Mouse (Mus musculus): Measurements from ENCODE around the gene Lrrc26. TPM values are rescaled to one million over a fixed set of nuclear protein-coding genes. Genes with fewer than 3 reads are reported as not detected.
A peak's percentile ranks its signal among the peaks of the same experiment; 100 is the strongest.

Gene Lrrc26
- polyA plus RNA-seq, 1 experiment from 2014 or later: 2.5 TPM

DNA sequence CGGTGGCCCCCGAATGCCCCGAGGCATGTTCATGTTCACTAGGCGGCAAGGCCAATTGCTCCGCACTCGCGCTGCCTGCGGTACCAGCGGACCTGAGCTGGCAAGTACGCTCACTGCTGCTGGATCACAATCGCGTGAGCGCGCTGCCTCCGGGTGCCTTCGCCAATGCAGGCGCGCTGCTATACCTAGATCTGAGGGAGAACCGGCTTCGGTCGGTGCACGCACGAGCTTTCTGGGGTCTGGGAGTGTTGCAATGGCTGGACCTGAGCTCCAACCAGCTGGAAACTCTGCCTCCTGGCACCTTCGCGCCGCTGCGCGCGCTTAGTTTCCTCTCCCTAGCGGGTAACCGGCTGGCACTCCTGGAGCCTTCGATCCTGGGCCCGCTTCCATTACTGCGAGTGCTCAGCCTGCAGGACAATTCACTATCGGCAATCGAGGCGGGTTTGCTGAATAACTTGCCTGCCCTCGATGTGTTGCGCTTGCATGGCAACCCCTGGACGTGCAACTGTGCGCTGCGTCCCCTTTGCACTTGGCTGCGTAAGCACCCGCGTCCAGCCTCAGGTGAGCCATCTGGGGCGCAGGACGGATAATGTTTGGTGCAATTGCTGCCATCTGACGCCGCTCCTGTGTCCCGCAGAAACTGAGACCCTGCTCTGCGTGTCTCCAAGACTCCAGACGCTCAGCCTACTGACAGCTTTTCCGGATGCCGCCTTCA, 543 bp downstream of the Lrrc26 start:
- ATAC-seq: no peak
- Histone ChIP-seq H3K9ac (ENCODE audit: low read depth, low read length) (no peak overlapping the region), H3K4me3 (ENCODE audit: low read length) (peak overlapping the region; percentile 11), H3K4me2 (ENCODE audit: low read depth, low read length) (peak overlapping the region; percentile 11; the same call in 1 of the 2 replicates), H3K36me3 (ENCODE audit: control insufficient read depth, insufficient read depth, low read length) (no peaks in the 10 kb centered on the region), H3K9me3 (ENCODE audit: control insufficient read depth, low read length) (no peaks in the 10 kb centered on the region), H3K27me3 (replicated peaks; ENCODE audit: control insufficient read depth, insufficient read depth, low read length) (peaks cover 50% of the 10 kb centered on the region), H3K4me1 (ENCODE audit: control insufficient read depth, insufficient read depth, low read length) (peaks cover 27% of the 10 kb centered on the region), H3K27ac (ENCODE audit: low read length) (no peak overlapping the region)
- 3% methylated on average over 54 of the region's 54 CpGs for WGBS

DNA sequence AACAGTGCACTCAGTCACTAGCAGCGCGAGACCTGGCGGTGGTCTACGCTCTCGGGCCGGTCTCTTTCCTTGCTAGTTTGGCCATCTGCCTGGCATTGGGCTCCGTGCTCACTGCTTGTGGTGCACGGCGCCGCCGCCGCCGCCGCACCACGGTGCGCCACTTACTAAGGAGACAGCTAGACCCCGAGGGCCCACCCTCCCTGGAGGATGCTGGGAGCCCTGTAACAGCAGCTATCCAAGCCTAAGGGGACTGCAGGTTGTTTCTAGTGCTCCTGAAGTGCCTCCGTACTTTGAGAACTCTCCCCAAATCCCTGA, 1.1 kb downstream of the Lrrc26 start:
- Histone ChIP-seq H3K9ac (ENCODE audit: low read depth, low read length) (no peak overlapping the region), H3K4me1 (ENCODE audit: control insufficient read depth, insufficient read depth, low read length) (peaks cover 22% of the 10 kb centered on the region), H3K27ac (ENCODE audit: low read length) (no peak overlapping the region), H3K27me3 (replicated peaks; ENCODE audit: control insufficient read depth, insufficient read depth, low read length) (peaks cover 54% of the 10 kb centered on the region), H3K4me2 (ENCODE audit: low read depth, low read length) (no peak overlapping the region), H3K36me3 (ENCODE audit: control insufficient read depth, insufficient read depth, low read length) (no peaks in the 10 kb centered on the region), H3K9me3 (ENCODE audit: control insufficient read depth, low read length) (no peaks in the 10 kb centered on the region), H3K4me3 (ENCODE audit: low read length) (peak overlapping the region; percentile 24)
- WGBS: under 1% methylated on average over 18 of the region's 18 CpGs
- ATAC-seq: no peak

DNA sequence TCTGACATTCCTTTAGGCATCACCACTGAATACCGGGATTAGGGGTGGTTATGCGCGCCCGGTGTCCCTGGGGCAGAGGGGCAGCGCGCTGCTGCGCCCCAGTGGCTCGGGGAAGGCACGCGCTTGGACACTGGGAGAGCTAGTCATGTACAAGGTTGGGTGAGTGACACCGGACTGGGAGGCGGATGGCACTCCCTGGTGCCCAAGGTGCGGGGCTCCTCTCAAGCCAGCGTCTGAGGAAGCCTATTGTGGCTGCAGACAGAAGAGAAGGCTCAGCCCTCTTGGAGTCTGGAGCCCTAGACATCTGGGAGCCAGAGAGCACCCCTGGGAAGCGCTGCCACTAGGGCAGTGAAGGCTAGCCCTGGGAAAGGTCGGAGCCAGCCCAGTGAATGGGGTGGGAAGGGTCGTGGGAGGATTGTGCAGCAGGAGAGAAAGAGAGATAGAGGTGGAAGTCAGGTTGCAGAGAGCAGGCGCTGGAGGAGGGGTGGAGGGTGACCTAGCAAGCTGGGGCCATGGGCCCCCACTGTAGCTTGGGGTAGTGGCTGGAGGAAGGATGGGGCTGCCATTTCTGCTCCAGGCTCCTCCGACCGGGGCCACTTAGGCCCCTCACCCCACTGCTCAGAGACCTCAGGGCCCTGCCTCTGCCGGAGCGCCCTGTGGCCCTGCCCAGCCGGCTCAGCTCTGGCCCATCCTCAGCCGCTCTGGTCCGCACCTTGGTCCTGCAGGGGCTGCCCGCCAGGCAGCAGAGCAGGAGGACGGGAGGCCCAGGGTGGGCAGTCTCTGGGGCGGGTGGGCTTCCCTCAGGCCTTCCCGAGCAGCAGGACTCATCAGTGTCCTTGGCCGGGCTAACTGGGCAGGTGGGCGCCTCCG, 1.7 kb downstream of the Lrrc26 start:
- Histone ChIP-seq H3K4me2 (ENCODE audit: low read depth, low read length) (peak overlapping the region; percentile 67), H3K9me3 (ENCODE audit: control insufficient read depth, low read length) (no peaks in the 10 kb centered on the region), H3K9ac (ENCODE audit: low read depth, low read length) (peak overlapping the region; percentile 46), H3K36me3 (ENCODE audit: control insufficient read depth, insufficient read depth, low read length) (no peaks in the 10 kb centered on the region), H3K4me3 (ENCODE audit: low read length) (peak overlapping the region; percentile 41), H3K4me1 (ENCODE audit: control insufficient read depth, insufficient read depth, low read length) (peaks cover 17% of the 10 kb centered on the region), H3K27me3 (replicated peaks; ENCODE audit: control insufficient read depth, insufficient read depth, low read length) (peaks cover 56% of the 10 kb centered on the region), H3K27ac (ENCODE audit: low read length) (no peak overlapping the region)
- 6% methylated on average over 32 of the region's 32 CpGs for WGBS
- ATAC-seq: no peak

DNA sequence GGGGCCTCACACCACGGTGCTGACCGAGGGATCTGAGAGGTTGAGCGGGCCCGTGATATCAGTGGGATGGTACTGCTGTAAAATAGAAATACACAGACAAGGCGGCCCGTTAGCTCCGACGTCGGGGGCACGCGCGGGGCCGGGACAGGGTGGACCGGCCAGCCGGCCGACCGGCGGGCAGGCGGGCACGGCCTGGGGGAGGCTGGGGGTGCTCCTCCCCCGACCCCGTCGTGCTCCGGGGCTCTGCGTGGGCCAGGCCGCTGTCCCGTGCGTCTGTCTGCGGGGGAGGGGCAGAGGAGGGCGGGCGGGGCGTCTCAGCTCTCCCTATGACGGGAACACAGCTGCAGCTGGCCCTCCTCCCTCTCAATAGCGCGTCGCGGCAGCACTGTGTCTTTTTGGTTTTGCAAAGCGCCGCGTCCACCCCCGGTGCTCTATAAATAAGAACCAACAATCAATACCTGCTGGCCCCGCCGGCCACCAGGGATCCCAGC, 2.4 kb downstream of the Lrrc26 start:
- no peaks in the 10 kb centered on the region for H3K9me3 ChIP-seq (ENCODE audit: control insufficient read depth, low read length)
- WGBS: 5% methylated on average over 41 of the region's 43 CpGs
- H3K27me3 ChIP-seq (replicated peaks; ENCODE audit: control insufficient read depth, insufficient read depth, low read length): peaks cover 59% of the 10 kb centered on the region
- peak overlapping the region; percentile 67 for H3K4me2 ChIP-seq (ENCODE audit: low read depth, low read length)
- H3K9ac ChIP-seq (ENCODE audit: low read depth, low read length): peak overlapping the region; percentile 46
- no peak overlapping the region for H3K27ac ChIP-seq (ENCODE audit: low read length)
- 0 out of 2 replicates have a peak, but pooled peaks have one; percentile 11 for ATAC-seq
- H3K36me3 ChIP-seq (ENCODE audit: control insufficient read depth, insufficient read depth, low read length): no peaks in the 10 kb centered on the region
- peak overlapping the region; percentile 41 for H3K4me3 ChIP-seq (ENCODE audit: low read length)
- peaks cover 12% of the 10 kb centered on the region for H3K4me1 ChIP-seq (ENCODE audit: control insufficient read depth, insufficient read depth, low read length)

DNA sequence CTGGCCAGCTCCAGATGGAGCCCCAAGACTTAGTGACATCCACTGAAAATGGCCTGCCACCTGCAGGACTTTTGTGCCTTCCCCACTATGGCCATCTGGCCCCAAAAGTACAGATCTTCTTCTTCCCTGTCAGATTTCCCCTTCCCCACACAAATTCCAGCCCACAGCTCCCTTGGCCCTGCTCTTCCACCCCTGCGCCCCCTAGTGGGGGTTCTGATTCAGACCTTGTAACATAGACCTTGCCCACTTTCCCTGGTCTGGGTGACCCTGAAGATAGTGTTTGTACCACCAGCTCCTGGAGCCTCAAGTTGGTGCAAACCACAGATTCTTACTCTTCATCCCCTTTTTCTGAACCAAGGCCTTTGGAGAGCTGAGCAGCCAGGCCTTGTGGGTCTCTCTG, 3.1 kb downstream of the Lrrc26 start:
- peaks cover 8% of the 10 kb centered on the region for H3K4me1 ChIP-seq (ENCODE audit: control insufficient read depth, insufficient read depth, low read length)
- H3K27ac ChIP-seq (ENCODE audit: low read length): no peak overlapping the region
- H3K27me3 ChIP-seq (replicated peaks; ENCODE audit: control insufficient read depth, insufficient read depth, low read length): peaks cover 65% of the 10 kb centered on the region
- peak overlapping the region; percentile 46; the same call in 1 of the 2 replicates for H3K9ac ChIP-seq (ENCODE audit: low read depth, low read length)
- WGBS: 0% methylated on average over 1 of the region's 1 CpGs
- H3K4me3 ChIP-seq (ENCODE audit: low read length): no peak overlapping the region
- 0 out of 2 replicates have a peak, but pooled peaks have one; percentile 29 for ATAC-seq
- peak overlapping the region; percentile 67 for H3K4me2 ChIP-seq (ENCODE audit: low read depth, low read length)
- H3K9me3 ChIP-seq (ENCODE audit: control insufficient read depth, low read length): no peaks in the 10 kb centered on the region
- H3K36me3 ChIP-seq (ENCODE audit: control insufficient read depth, insufficient read depth, low read length): no peaks in the 10 kb centered on the region

DNA sequence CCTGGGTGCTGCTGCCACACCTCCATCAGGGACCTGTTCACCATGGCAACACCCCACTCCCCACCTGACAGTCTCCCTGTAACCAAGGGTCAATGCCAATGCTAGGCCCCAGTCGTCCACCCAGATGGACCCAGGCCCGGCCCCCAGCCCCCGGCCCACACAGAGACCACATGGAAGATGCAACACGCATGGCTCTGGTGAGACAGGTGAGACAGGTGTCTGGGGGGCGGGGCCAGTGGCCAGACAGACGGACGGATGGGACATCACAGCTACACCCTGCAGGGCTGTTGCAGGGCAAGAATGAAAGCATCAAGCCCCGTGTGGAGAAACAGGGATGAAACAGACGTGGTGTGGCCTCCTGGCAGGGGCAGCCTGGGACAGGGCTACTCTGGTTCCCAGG, 4.0 kb downstream of the Lrrc26 start:
- H3K9me3 ChIP-seq (ENCODE audit: control insufficient read depth, low read length): no peaks in the 10 kb centered on the region
- ATAC-seq: no peak
- H3K27ac ChIP-seq (ENCODE audit: low read length): no peak overlapping the region
- peaks cover 61% of the 10 kb centered on the region for H3K27me3 ChIP-seq (replicated peaks; ENCODE audit: control insufficient read depth, insufficient read depth, low read length)
- H3K4me3 ChIP-seq (ENCODE audit: low read length): no peak overlapping the region
- H3K9ac ChIP-seq (ENCODE audit: low read depth, low read length): no peak overlapping the region
- no peak overlapping the region for H3K4me2 ChIP-seq (ENCODE audit: low read depth, low read length)
- WGBS: 73% methylated on average over 9 of the region's 9 CpGs
- peaks cover 8% of the 10 kb centered on the region for H3K4me1 ChIP-seq (ENCODE audit: control insufficient read depth, insufficient read depth, low read length)
- H3K36me3 ChIP-seq (ENCODE audit: control insufficient read depth, insufficient read depth, low read length): no peaks in the 10 kb centered on the region

DNA sequence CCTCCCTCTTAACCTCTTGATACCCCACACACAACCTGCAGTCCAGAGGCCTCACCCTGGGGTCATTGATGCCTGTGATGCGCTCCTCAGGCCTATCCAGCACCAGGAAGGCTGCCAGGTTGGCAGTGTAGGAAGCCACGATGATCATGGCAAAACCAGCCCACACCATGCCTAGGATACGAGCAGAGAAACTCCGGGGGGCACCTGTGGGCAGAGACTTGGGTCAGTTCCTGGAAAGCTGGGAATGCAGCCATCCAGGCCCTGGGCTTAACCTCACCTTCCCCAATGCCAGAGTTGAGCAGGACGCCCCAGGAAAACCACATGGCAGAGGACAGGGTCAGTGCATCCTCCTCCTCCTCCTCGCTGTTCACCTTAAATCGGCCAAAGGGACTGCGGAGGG, 7.4 kb downstream of the Lrrc26 start:
- Histone ChIP-seq H3K9me3 (ENCODE audit: control insufficient read depth, low read length) (no peaks in the 10 kb centered on the region), H3K27ac (ENCODE audit: low read length) (no peak overlapping the region), H3K4me2 (ENCODE audit: low read depth, low read length) (no peak overlapping the region), H3K9ac (ENCODE audit: low read depth, low read length) (no peak overlapping the region), H3K36me3 (ENCODE audit: control insufficient read depth, insufficient read depth, low read length) (no peaks in the 10 kb centered on the region), H3K4me1 (ENCODE audit: control insufficient read depth, insufficient read depth, low read length) (peaks cover 7% of the 10 kb centered on the region), H3K27me3 (replicated peaks; ENCODE audit: control insufficient read depth, insufficient read depth, low read length) (peaks cover 27% of the 10 kb centered on the region), H3K4me3 (ENCODE audit: low read length) (no peak overlapping the region)
- WGBS: 76% methylated on average over 8 of the region's 8 CpGs
- no peak for ATAC-seq

DNA sequence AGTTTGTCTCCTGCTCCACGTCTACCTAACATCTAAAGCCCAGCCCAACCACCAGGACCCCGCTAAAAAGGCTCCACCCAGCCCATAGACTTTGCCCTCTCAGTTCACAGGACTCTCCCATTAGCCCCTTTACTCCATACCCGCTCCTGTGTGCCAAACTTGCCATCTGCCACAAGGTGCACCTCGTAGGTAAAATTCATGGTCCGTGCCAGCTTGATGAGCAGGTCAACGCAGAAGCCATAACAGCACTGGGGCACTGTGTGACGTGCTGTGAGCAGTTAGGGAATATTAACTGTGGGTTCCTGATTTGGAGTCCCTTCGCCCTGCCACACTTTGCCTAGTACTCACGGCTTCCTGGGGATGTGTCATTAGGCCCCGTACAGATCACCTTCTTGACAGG, 8.3 kb downstream of the Lrrc26 start:
- Histone ChIP-seq H3K4me2 (ENCODE audit: low read depth, low read length) (no peak overlapping the region), H3K36me3 (ENCODE audit: control insufficient read depth, insufficient read depth, low read length) (no peaks in the 10 kb centered on the region), H3K9me3 (ENCODE audit: control insufficient read depth, low read length) (no peaks in the 10 kb centered on the region), H3K4me1 (ENCODE audit: control insufficient read depth, insufficient read depth, low read length) (no peaks in the 10 kb centered on the region), H3K9ac (ENCODE audit: low read depth, low read length) (no peak overlapping the region), H3K27ac (ENCODE audit: low read length) (no peak overlapping the region), H3K27me3 (replicated peaks; ENCODE audit: control insufficient read depth, insufficient read depth, low read length) (peaks cover 18% of the 10 kb centered on the region; the same call in 1 of the 2 replicates), H3K4me3 (ENCODE audit: low read length) (no peak overlapping the region)
- no peak for ATAC-seq
- WGBS: 78% methylated on average over 10 of the region's 10 CpGs

DNA sequence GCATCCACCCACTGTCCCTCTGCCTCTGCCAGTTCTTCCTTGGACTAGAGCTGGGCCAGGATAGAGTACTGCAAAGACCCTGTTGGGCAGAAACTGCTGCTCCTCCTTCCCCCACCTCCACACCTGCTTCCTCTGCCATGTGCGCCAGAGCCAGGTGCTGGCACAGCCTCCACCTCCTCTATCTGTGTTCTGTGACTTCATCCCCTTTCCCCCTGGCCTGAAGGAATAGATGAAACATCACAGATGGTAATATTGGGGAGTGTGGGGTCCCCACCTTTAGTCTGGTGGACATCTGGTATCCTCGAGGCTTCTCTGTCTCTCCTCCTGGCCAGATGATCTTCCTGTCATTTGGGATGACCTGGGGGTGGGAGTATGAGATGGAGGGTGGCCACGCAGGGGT, 13.7 kb downstream of the Lrrc26 start:
- ATAC-seq: no peak
- 60% methylated on average over 3 of the region's 3 CpGs for WGBS
- Histone ChIP-seq H3K27ac (ENCODE audit: low read length) (no peak overlapping the region), H3K4me3 (ENCODE audit: low read length) (no peak overlapping the region), H3K27me3 (replicated peaks; ENCODE audit: control insufficient read depth, insufficient read depth, low read length) (peaks cover 33% of the 10 kb centered on the region), H3K4me1 (ENCODE audit: control insufficient read depth, insufficient read depth, low read length) (no peaks in the 10 kb centered on the region; the same call in 1 of the 2 replicates), H3K36me3 (ENCODE audit: control insufficient read depth, insufficient read depth, low read length) (no peaks in the 10 kb centered on the region), H3K9me3 (ENCODE audit: control insufficient read depth, low read length) (no peaks in the 10 kb centered on the region), H3K9ac (ENCODE audit: low read depth, low read length) (no peak overlapping the region), H3K4me2 (ENCODE audit: low read depth, low read length) (no peak overlapping the region)

Data from intestine, embryonic 16.5 days (tissue).